ENCODE assay signal across 10 mouse cellular contexts in the genomic region with DNA sequence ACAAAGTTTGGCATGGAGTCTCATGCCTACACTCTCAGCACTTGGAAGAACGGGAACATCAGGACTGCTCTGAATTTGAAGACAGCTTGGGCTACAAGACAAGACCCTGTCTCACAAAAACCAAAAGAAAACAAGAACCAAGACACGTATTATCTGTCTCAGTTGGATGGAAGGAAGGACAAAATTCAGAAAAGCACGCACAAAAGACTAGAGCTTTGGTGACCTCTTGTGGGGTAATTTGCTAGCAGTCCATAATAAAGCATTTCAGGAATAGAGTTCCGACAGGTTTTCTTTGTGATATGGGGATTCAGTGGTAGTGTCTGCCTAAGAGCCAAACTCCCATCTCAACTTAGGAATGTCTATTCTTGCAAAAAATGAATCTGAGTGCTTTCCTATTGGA. TPM values are rescaled to one million over a fixed set of nuclear protein-coding genes. Genes with fewer than 3 reads are reported as not detected.
DNase-seq lines count a peak whose midpoint lies in the region; ATAC-seq and TF ChIP-seq lines count a peak whose summit lies in the region.
"Had no signal": no experiment of that assay in that cellular context is flagged by ENCODE, and none has a peak within 500 bp of the region (broad histone marks: within the 10 kb centered on the region; RNA-seq: fewer than 3 reads in every experiment).

No protein-coding gene starts in this region.

- H3K9ac ChIP-seq in forebrain, postnatal 0 days: no peak overlapping the region
- H3K9ac ChIP-seq in forebrain, embryonic 13.5 days: no peak overlapping the region
- no peak overlapping the region for H3K9ac ChIP-seq in liver, embryonic 14.5 days (replicated peaks)
- no peak overlapping the region for H3K9ac ChIP-seq in liver, embryonic 11.5 days (ENCODE audit: low read depth, low read length)
- no peak overlapping the region for H3K9ac ChIP-seq in midbrain, postnatal 0 days (replicated peaks; ENCODE audit: low read length, poor library complexity, severe bottlenecking)
- H3K9ac ChIP-seq: limb, embryonic 13.5 days had no signal

- H3K9me3 ChIP-seq in forebrain, postnatal 0 days (ENCODE audit: low read length): no peaks in the 10 kb centered on the region
- no peaks in the 10 kb centered on the region for H3K9me3 ChIP-seq in forebrain, embryonic 13.5 days (replicated peaks)
- no peaks in the 10 kb centered on the region for H3K9me3 ChIP-seq in liver, embryonic 14.5 days (ENCODE audit: control insufficient read depth, low read length)
- H3K9me3 ChIP-seq in liver, embryonic 11.5 days (ENCODE audit: control insufficient read depth, low read length): no peaks in the 10 kb centered on the region
- no peaks in the 10 kb centered on the region for H3K9me3 ChIP-seq in midbrain, postnatal 0 days (ENCODE audit: low read length)
- H3K9me3 ChIP-seq: G1E; limb, embryonic 13.5 days had no signal

- no peak overlapping the region for H3K4me2 ChIP-seq in forebrain, postnatal 0 days (ENCODE audit: low read depth)
- H3K4me2 ChIP-seq in forebrain, embryonic 13.5 days: no peak overlapping the region
- no peak overlapping the region for H3K4me2 ChIP-seq in liver, embryonic 14.5 days (ENCODE audit: low read depth)
- H3K4me2 ChIP-seq in liver, embryonic 11.5 days: no peak overlapping the region
- no peak overlapping the region for H3K4me2 ChIP-seq in midbrain, postnatal 0 days (ENCODE audit: low read depth, low read length, poor library complexity, severe bottlenecking)
- H3K4me2 ChIP-seq: limb, embryonic 13.5 days had no signal

- H3K4me1 ChIP-seq in forebrain, postnatal 0 days (ENCODE audit: insufficient read depth): no peaks in the 10 kb centered on the region
- no peaks in the 10 kb centered on the region for H3K4me1 ChIP-seq in forebrain, embryonic 13.5 days
- H3K4me1 ChIP-seq in liver, embryonic 14.5 days (replicated peaks; ENCODE audit: control insufficient read depth in 2 of 2, insufficient read depth in 2 of 2, low read length in 1 of 2): no peaks in the 10 kb centered on the region
- no peaks in the 10 kb centered on the region for H3K4me1 ChIP-seq in liver, embryonic 11.5 days (replicated peaks; ENCODE audit: control insufficient read depth, insufficient read depth, low read length)
- no peaks in the 10 kb centered on the region for H3K4me1 ChIP-seq in midbrain, postnatal 0 days (ENCODE audit: insufficient read depth, low read length)
- H3K4me1 ChIP-seq: limb, embryonic 13.5 days had no signal

- peak; percentile 82 for DNase-seq in forebrain, postnatal 0 days
- DNase-seq in liver, embryonic 14.5 days (ENCODE audit: low read depth in 3 of 3, low spot score in 3 of 3): no peak
- DNase-seq in liver, embryonic 11.5 days (ENCODE audit: low spot score): no peak
- DNase-seq in embryo, embryonic 11 days: peak; percentile 53
- DNase-seq in midbrain, postnatal 0 days (ENCODE audit: low spot score): peak; percentile 76
- DNase-seq in thymus, postnatal 36 days: no peak
- DNase-seq in thymus, adult 18-20 months: no peak

- 32% methylated on average over 4 of the region's 4 CpGs for WGBS in forebrain, postnatal 0 days
- WGBS in forebrain, embryonic 13.5 days: 44% methylated on average over 4 of the region's 4 CpGs
- WGBS in liver, embryonic 14.5 days (ENCODE audit: insufficient replicate concordance): 32% methylated on average over 4 of the region's 4 CpGs
- WGBS in liver, embryonic 11.5 days: 48% methylated on average over 4 of the region's 4 CpGs
- 32% methylated on average over 4 of the region's 4 CpGs for WGBS in midbrain, postnatal 0 days

- peak; percentile 80 for TF ChIP-seq CTCF in forebrain, postnatal 0 days (IDR thresholded peaks at IDR 0.05; ENCODE audit: low read depth)
- peak; percentile 54 for TF ChIP-seq CTCF in liver, embryonic 14.5 days (IDR thresholded peaks at IDR 0.05; ENCODE audit: low read depth)
- peak; percentile 87 for TF ChIP-seq CTCF in midbrain, postnatal 0 days (IDR thresholded peaks at IDR 0.05)

- TF ChIP-seq EP300 in liver, embryonic 14.5 days (IDR thresholded peaks at IDR 0.05; ENCODE audit: low read depth): 0 out of 2 replicates have a peak, but pooled peaks have one; percentile 9

- no peaks in the 10 kb centered on the region for H3K27me3 ChIP-seq in forebrain, postnatal 0 days (ENCODE audit: insufficient read depth, low read length)
- H3K27me3 ChIP-seq in forebrain, embryonic 13.5 days: no peaks in the 10 kb centered on the region
- H3K27me3 ChIP-seq in liver, embryonic 14.5 days (ENCODE audit: control insufficient read depth, insufficient read depth, low read length): no peaks in the 10 kb centered on the region
- no peaks in the 10 kb centered on the region for H3K27me3 ChIP-seq in liver, embryonic 11.5 days (replicated peaks; ENCODE audit: control insufficient read depth, insufficient read depth, low read length)
- no peaks in the 10 kb centered on the region for H3K27me3 ChIP-seq in midbrain, postnatal 0 days (ENCODE audit: insufficient read depth, low read length)
- H3K27me3 ChIP-seq: limb, embryonic 13.5 days had no signal

- no peaks in the 10 kb centered on the region for H3K36me3 ChIP-seq in forebrain, postnatal 0 days (ENCODE audit: insufficient read depth)
- no peaks in the 10 kb centered on the region for H3K36me3 ChIP-seq in forebrain, embryonic 13.5 days (ENCODE audit: poor library complexity, severe bottlenecking)
- no peaks in the 10 kb centered on the region for H3K36me3 ChIP-seq in liver, embryonic 14.5 days (replicated peaks; ENCODE audit: control insufficient read depth, insufficient read depth, low read depth)
- H3K36me3 ChIP-seq in liver, embryonic 11.5 days (ENCODE audit: control insufficient read depth, insufficient read depth, low read length): no peaks in the 10 kb centered on the region
- H3K36me3 ChIP-seq in midbrain, postnatal 0 days (ENCODE audit: insufficient read depth, low read length): no peaks in the 10 kb centered on the region
- H3K36me3 ChIP-seq: G1E; limb, embryonic 13.5 days had no signal

- no peak overlapping the region for H3K27ac ChIP-seq in forebrain, postnatal 0 days (ENCODE audit: low read depth, low read length)
- no peak overlapping the region for H3K27ac ChIP-seq in forebrain, embryonic 13.5 days
- no peak overlapping the region for H3K27ac ChIP-seq in liver, embryonic 14.5 days
- H3K27ac ChIP-seq in liver, embryonic 11.5 days (ENCODE audit: low read depth, low read length): no peak overlapping the region
- no peak overlapping the region for H3K27ac ChIP-seq in midbrain, postnatal 0 days (ENCODE audit: low read depth, low read length)
- H3K27ac ChIP-seq: limb, embryonic 13.5 days had no signal

- peak; percentile 47; the same call in 1 of the 2 replicates for ATAC-seq in forebrain, postnatal 0 days
- ATAC-seq in forebrain, embryonic 13.5 days: no peak
- ATAC-seq in liver, embryonic 14.5 days (ENCODE audit: insufficient read depth): no peak
- ATAC-seq in liver, embryonic 11.5 days (replicated peaks; ENCODE audit: low FRiP score): no peak
- ATAC-seq in midbrain, postnatal 0 days (ENCODE audit: low FRiP score): no peak

- H3K4me3 ChIP-seq in forebrain, postnatal 0 days (ENCODE audit: low read depth, low read length): no peak overlapping the region
- no peak overlapping the region for H3K4me3 ChIP-seq in forebrain, embryonic 13.5 days
- H3K4me3 ChIP-seq in liver, embryonic 14.5 days (ENCODE audit: insufficient read depth in 1 of 2, low read depth in 2 of 2, low read length in 2 of 2): no peak overlapping the region
- H3K4me3 ChIP-seq in liver, embryonic 11.5 days (ENCODE audit: low read depth, low read length): no peak overlapping the region
- no peak overlapping the region for H3K4me3 ChIP-seq in midbrain, postnatal 0 days (ENCODE audit: low read depth, low read length)
- H3K4me3 ChIP-seq: limb, embryonic 13.5 days had no signal

RNA-seq across cellular contexts. Expression of a gene that starts 24.5 kb away (rescaled TPM):
- 234 and 301 TPM in 2 replicates for total RNA-seq in forebrain, postnatal 0 days (2014; rRNA removed)
- 72.0 and 98.7 TPM in 2 replicates for polyA plus RNA-seq in forebrain, postnatal 0 days (2015; fragmentation: Nextera tagmentation; extraction: Ambion mirVana)
- 38.0 and 41.5 TPM in 2 replicates for polyA plus RNA-seq in forebrain, embryonic 13.5 days (2015; fragmentation: Nextera tagmentation; extraction: Ambion mirVana)
- 3.5 and 4.2 TPM in 2 replicates for polyA plus RNA-seq in liver, embryonic 14.5 days (2012; rRNA removed)
- polyA plus RNA-seq in liver, embryonic 14.5 days (2014; fragmentation: Nextera tagmentation; extraction: Ambion mirVana): 4.6 and 5.3 TPM in 2 replicates
- 6.9 and 7.4 TPM in 2 replicates for polyA plus RNA-seq in liver, embryonic 11.5 days (2014; fragmentation: Nextera tagmentation; extraction: Ambion mirVana)
- 304 and 386 TPM in 2 replicates for total RNA-seq in midbrain, postnatal 0 days (2014; rRNA removed)
- polyA plus RNA-seq in midbrain, postnatal 0 days (2015; fragmentation: Nextera tagmentation; extraction: Ambion mirVana): 189 and 206 TPM in 2 replicates

Comparison
In these comparisons a context has a peak if more than half of its experiments do, and no peak if none do; other contexts are left out.
1. DNase-seq: peak in forebrain, postnatal 0 days (single experiment), embryo, embryonic 11 days (single experiment) and midbrain, postnatal 0 days (single experiment); none in liver, embryonic 14.5 days (0 of 3), liver, embryonic 11.5 days (single experiment), thymus, postnatal 36 days (0 of 2) and thymus, adult 18-20 months (0 of 2).
2. Peak in every context shown above with its lines, with median percentiles within 50 percentile points of each other: CTCF ChIP-seq.